Mouse (Mus musculus): ENCODE results near the gene Steap3.

Gene Steap3

DNA sequence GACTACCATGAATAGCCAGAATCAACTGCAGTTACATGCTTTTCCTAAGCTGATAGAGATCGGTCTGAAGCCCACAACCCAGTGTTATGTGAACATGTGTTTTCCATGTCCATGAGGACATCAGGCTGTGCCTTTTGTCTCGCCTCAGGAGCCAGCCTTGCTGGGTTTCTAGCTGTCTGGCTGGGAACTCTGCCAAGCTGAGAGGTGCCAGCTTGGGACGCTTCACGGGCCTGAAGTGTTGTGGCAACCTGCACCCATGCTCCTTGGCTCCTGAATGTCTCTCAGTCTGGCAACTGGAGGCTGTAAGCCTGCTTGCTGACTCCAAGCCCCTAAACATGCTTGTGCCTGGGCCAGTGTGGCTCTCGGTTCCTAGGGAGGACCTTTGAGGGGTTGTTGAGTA is 130.0 kb downstream of the Steap3 start:
- DNase-seq, result no peak
